Mouse (Mus musculus) skeletal muscle tissue, adult 2 months (tissue): ENCODE data around the gene Sdf2.
"Not testable (repeated sequence)": the region's sequence is repeated elsewhere in the genome, so short reads cannot be mapped to it uniquely, and the experiment has no call there.

Experiments used
- DNase-seq: peaks from one replicate; pipeline ENCODE4 v3.0.0-alpha.2; 2012; ENCODE audit warnings: low read depth, low spot score

The Sdf2 gene

DNA sequence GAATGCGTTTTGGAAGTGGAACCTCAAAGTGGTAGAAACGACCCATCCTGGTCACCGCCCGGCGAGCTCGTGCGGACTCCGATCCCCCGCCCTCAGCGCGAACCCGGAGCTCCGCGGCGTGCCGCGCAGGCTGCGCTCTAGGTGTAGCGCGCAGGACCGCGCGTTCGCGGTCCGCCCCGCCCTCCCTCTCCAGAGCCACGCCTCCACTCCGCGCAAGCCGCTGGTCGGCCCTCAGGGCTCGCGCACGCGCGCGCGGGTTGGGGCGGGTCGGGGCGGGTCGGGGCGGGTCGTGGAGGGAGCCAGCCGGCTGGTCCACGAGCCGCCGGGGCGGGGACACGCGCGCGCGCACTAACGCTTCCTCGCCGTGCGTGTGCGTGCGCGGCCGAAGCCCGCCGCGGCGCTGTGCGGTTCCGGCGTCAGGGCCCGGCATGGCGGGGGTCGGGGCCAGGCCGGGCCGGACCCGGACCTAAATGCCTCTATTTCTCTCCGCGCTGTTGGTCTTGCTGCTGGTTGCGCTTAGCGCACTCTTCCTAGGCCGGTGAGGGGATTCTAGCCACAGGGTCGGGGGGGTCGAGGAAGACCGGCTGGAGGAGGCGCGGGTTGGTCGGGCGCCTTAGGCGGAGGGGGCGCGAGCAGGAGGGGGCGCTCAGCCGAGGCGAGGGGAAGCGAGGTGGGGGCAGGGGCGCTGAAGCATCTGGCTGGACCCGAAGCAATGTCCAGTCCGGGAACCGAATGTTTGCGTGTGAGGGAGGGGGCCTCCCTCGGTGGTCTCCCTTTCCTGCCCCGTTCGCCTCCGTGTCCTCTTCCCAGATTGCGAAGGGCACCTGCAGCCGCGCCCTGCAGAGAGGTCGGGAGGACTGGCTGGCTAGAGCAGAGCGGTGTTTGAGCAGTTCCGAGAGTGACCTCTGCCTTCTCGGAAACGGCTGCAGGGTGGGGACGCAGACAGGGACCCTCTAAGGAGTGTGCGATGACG lies 16.1 kb downstream of the Sdf2 start, which contains the start of gene 2610507B11Rik:
2610507B11Rik (plus strand) TSS at position 373 of the 973 bp plus-strand sequence.
- peak; percentile 94 for DNase-seq

DNA sequence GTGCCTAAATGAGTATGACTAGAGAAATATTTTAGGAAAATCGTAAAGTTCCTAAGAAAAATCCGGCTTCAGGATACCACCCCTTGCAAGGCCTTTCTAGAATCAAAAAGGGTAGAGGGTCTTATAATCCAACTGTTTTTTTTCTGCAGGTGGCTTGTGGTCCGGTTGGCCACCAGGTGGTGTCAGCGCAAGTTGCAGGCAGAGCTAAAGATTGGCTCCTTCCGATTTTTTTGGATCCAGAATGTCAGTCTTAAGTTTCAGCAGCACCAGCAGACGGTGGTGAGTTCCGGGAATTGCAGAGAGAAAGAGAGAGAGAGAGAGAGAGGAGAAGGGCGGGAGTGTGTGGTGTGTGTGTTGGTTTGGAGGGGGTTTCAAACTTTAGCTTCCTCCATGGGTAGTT lies 17.0 kb downstream of the Sdf2 start:
- DNase-seq: peak; percentile 81

DNA sequence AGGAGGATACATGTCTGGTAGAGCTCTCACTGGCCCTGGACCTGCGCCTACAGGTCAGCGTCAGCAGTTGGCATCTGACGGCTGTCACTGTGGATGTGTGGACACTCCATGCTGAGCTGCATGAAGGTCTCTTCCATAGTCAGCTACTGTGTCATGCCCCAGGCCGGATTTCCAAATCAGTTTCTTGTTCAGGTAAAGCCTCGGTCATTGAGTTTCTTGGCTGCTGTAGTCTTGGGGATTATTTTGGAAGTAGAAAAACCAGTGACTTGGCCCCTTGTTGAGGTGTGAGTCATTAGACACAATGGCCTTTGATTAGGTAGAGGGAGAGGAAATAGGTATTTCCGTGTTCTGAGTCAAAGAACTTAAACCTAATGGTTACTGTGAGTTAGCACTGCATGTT lies 20.0 kb downstream of the Sdf2 start:
- no peak for DNase-seq

DNA sequence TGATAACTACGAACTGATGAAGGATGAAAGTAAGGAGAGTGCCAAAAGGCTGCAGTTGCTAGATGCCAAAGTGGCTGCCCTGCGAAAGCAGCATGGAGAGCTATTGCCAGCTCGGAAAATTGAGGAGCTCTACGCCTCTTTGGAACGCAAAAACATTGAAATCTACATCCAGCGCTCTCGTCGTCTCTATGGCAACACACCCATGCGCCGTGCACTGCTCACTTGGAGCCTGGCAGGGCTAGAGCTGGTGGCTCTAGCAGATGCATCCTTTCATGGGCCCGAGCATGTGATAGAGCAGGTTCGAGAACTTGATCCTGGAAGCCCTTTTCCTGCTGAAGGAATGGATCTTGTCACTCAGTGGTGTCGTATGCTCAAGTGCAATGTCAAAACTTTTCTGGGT lies 26.4 kb downstream of the Sdf2 start:
- no peak for DNase-seq

DNA sequence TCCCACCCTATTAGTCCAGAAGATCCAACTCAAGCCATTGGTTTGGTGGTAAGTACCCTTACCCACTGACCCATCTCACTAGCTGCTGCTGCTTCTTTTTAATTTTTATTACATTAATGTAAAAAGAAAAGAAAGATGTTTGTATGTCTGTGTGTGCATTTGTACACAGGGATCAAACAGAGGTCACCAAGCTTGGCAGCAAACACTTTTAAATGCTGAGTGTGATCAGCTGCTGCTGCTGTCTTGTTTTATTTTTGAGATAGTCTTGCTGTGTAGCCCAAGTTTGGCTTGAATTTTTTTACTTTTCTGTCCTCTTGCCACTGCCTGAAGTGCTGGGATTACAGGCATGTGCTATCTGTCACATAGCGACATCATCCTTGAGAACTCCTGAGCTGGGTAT lies 30.1 kb downstream of the Sdf2 start:
- DNase-seq: no peak

DNA sequence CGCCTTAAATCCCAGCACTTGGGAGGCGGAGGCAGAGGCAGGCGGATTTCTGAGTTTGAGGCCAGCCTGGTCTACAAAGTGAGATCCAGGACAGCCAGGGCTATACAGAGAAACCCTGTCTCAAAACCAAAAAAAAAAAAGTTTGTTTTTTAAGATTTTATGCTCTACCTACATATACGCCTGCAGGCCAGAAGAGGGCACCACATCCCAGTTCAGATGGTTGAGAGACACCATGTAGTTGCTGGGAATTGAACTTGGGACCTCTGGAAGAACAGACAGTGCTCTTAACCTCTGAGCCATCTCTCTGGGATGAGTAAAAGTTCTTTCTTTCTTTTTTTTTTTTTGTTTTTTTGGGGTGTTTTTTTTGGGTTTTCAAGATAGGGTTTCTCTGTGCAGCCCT lies 30.6 kb downstream of the Sdf2 start:
- DNase-seq: not testable (repeated sequence)

DNA sequence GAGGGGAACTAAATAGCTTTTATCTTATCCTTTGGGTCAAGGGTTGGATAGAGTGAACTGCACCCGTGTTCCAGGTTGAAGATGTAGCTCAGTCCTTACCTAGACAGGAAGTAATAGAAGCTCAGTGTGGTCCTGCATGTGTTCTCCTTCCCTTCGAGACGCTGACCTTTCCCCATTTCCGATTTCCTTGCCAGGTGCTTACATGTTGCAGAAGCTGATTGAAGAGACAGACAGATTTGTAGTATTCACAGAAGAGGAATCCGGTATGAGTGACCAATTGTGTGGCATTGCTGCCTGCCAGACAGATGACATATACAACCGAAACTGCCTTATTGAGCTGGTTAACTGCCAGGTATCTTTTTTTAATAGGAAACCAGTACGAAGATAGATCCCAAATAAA lies 33.3 kb downstream of the Sdf2 start:
- no peak for DNase-seq

DNA sequence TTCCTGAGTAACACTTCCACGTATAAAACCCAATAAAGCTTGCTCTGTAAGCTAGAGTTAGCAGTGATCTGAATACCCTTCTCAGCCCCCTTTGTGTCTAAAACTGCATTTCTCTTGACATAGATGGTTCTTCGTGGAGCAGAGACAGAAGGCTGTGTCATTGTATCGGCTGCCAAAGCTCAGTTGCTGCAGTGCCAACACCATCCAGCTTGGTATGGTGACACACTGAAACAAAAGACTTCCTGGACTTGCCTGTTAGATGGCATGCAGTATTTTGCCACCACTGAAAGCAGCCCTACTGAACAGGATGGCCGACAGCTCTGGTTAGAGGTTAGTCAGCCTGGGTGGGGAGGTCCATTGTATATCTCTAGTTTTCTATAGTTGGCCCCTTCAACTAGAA lies 34.0 kb downstream of the Sdf2 start:
- no peak for DNase-seq

DNA sequence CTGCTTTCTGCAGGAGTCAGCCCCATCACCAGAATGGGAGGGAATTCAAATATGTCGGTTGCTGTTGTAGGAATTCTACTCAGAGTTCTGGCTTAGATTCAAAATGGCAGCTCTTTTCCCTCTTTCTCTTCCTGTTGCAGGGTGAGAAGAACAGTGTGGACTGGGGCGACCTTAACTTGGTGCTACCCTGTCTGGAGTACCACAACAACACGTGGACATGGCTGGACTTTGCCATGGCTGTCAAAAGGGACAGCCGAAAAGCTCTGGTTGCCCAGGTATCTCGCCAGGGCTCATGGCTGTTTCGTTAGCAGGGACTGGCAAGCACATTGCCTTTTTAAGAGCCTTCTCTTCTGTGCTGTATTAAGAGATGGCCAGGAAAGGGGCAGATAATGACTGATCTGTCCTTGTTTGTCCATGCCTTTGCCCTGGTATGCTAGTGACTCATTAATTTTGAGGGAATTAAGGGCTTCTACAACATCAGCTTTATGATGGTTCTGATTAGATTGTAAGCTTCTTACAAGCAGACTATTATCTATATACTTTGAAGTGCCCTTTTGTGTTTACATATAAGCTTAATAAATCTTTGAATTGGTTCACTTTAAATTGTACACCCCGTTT lies 43.7 kb downstream of the Sdf2 start:
- no peak for DNase-seq

DNA sequence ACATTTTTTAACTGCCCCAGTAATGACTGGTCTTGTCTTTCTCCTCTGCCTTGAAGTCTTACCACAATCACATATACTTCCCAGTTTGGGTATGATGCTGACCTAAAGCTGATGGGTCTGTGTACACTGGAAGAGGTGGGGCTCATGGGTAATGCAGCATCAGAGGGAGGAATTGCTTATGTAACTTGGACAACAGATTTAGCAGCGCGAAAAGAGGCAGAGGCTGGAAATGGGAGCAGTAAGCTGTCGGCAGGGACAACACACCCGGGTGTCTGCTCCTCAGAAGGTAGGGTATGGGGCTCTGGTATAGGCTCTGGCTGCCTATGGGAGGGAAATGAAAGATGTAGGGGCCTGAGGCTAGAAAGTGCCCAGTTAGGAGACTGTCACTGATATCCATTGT lies 45.1 kb downstream of the Sdf2 start, which contains the start of gene BC030499:
BC030499 (plus strand) TSS at position 188 of the 400 bp plus-strand sequence.
- no peak for DNase-seq

DNA sequence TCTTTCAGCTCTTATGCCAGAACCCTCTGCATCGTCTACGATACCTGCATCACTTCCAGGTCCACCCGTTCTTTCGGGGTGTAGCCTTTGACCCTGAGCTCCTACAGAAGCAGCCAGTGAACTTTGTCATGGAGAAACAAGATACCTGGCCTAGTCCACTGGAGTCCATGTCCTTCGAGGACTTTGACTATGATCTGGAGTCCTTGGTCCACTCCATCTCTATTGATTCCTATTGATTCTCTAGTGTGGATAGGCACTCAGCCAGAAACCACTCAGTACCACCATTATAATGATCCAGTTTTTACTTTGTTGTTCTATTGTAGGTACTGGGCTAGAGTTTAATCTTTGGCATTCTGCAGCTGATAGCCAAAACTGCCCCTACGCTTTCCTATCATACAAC lies 49.0 kb downstream of the Sdf2 start:
- no peak for DNase-seq

DNA sequence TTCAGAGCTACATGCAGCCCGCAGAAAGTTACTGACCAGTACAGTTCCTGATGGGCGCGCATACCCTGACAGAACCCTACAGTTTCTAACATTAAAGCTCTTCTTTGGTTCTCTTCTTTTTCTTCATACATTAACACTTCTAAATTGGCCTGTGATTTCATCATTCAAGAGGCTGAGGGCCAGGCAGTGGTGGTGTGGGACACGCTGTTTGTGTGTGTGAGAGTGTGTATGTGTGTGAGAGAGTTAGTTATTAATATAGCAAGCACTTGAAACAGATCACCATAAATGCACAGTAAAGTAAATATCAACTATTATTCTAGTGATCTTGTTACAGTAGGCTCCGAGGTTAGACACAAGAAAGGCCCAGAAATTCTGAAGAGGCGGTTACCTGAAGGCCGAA lies 55.4 kb downstream of the Sdf2 start:
- no peak for DNase-seq

DNA sequence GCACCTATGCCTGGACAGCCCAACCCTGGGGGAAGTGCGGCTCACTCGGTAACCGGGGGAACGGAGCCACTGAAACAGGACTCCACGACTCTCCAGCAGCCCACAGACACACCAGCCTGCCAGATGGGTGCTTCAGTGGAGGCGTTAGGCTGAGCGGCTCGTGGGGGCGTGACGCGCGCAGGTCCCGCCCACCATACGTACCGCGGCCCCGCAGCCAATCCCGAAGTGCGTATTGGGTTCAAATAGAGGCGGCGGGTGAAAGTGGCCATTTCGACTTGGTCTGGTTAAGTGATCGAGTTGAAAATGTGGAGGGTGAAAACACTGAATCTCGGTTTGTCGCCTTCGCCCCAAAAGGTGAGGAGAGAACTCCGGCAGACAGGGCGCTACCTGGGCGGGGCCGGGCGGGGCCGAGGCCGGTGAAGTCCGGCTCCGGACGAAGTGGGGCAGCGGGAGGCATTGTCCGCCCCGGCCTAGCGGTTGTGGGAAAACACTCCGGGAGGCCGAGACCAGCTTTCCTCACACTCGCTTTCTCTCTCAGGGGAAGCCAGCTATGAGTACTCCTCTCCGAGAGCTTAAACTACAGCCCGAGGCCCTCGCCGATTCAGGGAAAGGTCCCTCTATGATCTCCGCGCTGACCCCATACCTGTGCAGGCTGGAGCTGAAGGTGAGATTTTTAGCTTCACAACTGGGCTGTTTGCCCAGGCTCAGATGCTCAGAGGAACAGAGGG lies 56.0 kb downstream of the Sdf2 start, which contains the start of gene Spag5:
Spag5 (plus strand) TSS at position 173 of the 728 bp plus-strand sequence.
- peak; percentile 89 for DNase-seq
